Mouse (Mus musculus): ENCODE results near the gene Tnip3. TPM values are rescaled to one million over a fixed set of nuclear protein-coding genes. Genes with fewer than 3 reads are reported as not detected.

Gene Tnip3
- polyA plus RNA-seq, 1 experiment from 2014 or later = 0.08 TPM

GRCm38 (mm10) chr6:65605778-65606177, 80.7 kb downstream of the Tnip3 start:
- H3K9ac ChIP-seq (ENCODE audit: low read depth, low read length) = no peak overlapping the region
- H3K9me3 ChIP-seq (ENCODE audit: control insufficient read depth) = no peaks in the 10 kb centered on the region
- no peak for TF ChIP-seq CTCF (IDR thresholded peaks at IDR 0.05; ENCODE audit: low read depth)
- no peak overlapping the region for H3K27ac ChIP-seq (ENCODE audit: low read depth, low read length)
- no peak overlapping the region for H3K4me3 ChIP-seq (ENCODE audit: low read depth, low read length)
- no peak overlapping the region for H3K4me2 ChIP-seq (replicated peaks; ENCODE audit: low read depth)
- no peaks in the 10 kb centered on the region for H3K36me3 ChIP-seq (ENCODE audit: control insufficient read depth, insufficient read depth)
- H3K4me1 ChIP-seq (replicated peaks; ENCODE audit: control insufficient read depth, insufficient read depth, low read length) = no peaks in the 10 kb centered on the region
- ATAC-seq = no peak
- H3K27me3 ChIP-seq (replicated peaks; ENCODE audit: control insufficient read depth, insufficient read depth, low read length) = no peaks in the 10 kb centered on the region
- 77% methylated on average over 4 of the region's 4 CpGs for WGBS

- Histone ChIP-seq H3K9me3 (ENCODE audit: control insufficient read depth) (no peaks in the 10 kb centered on the region), H3K27me3 (replicated peaks; ENCODE audit: control insufficient read depth, insufficient read depth, low read length) (no peaks in the 10 kb centered on the region), H3K4me2 (replicated peaks; ENCODE audit: low read depth) (no peak overlapping the region), H3K9ac (ENCODE audit: low read depth, low read length) (no peak overlapping the region), H3K27ac (ENCODE audit: low read depth, low read length) (no peak overlapping the region), H3K4me1 (replicated peaks; ENCODE audit: control insufficient read depth, insufficient read depth, low read length) (no peaks in the 10 kb centered on the region), H3K4me3 (ENCODE audit: low read depth, low read length) (no peak overlapping the region), H3K36me3 (ENCODE audit: control insufficient read depth, insufficient read depth) (no peaks in the 10 kb centered on the region)
- no peak for TF ChIP-seq CTCF (IDR thresholded peaks at IDR 0.05; ENCODE audit: low read depth)
- ATAC-seq = no peak
Measured at GRCm38 (mm10) chr6:65606946-65607345, 81.8 kb downstream of the Tnip3 start.

GRCm38 (mm10) chr6:65611834-65612233, 86.7 kb downstream of the Tnip3 start:
- Histone ChIP-seq H3K9ac (ENCODE audit: low read depth, low read length) (no peak overlapping the region), H3K4me1 (replicated peaks; ENCODE audit: control insufficient read depth, insufficient read depth, low read length) (no peaks in the 10 kb centered on the region), H3K36me3 (ENCODE audit: control insufficient read depth, insufficient read depth) (no peaks in the 10 kb centered on the region), H3K4me2 (replicated peaks; ENCODE audit: low read depth) (no peak overlapping the region), H3K4me3 (ENCODE audit: low read depth, low read length) (no peak overlapping the region), H3K27me3 (replicated peaks; ENCODE audit: control insufficient read depth, insufficient read depth, low read length) (no peaks in the 10 kb centered on the region), H3K9me3 (ENCODE audit: control insufficient read depth) (no peaks in the 10 kb centered on the region), H3K27ac (ENCODE audit: low read depth, low read length) (no peak overlapping the region)
- no peak for ATAC-seq
- no peak for TF ChIP-seq CTCF (IDR thresholded peaks at IDR 0.05; ENCODE audit: low read depth)

- no peak for ATAC-seq
- Histone ChIP-seq H3K9ac (ENCODE audit: low read depth, low read length) (no peak overlapping the region), H3K4me2 (replicated peaks; ENCODE audit: low read depth) (no peak overlapping the region), H3K4me1 (replicated peaks; ENCODE audit: control insufficient read depth, insufficient read depth, low read length) (no peaks in the 10 kb centered on the region), H3K27ac (ENCODE audit: low read depth, low read length) (no peak overlapping the region), H3K36me3 (ENCODE audit: control insufficient read depth, insufficient read depth) (no peaks in the 10 kb centered on the region), H3K27me3 (replicated peaks; ENCODE audit: control insufficient read depth, insufficient read depth, low read length) (no peaks in the 10 kb centered on the region), H3K4me3 (ENCODE audit: low read depth, low read length) (no peak overlapping the region), H3K9me3 (ENCODE audit: control insufficient read depth) (no peaks in the 10 kb centered on the region)
- no peak for TF ChIP-seq CTCF (IDR thresholded peaks at IDR 0.05; ENCODE audit: low read depth)
Measured at GRCm38 (mm10) chr6:65613924-65614585, 88.9 kb downstream of the Tnip3 start.

GRCm38 (mm10) chr6:65615641-65616040, 90.5 kb downstream of the Tnip3 start:
- Histone ChIP-seq H3K9ac (ENCODE audit: low read depth, low read length) (no peak overlapping the region), H3K4me2 (replicated peaks; ENCODE audit: low read depth) (no peak overlapping the region), H3K27me3 (replicated peaks; ENCODE audit: control insufficient read depth, insufficient read depth, low read length) (no peaks in the 10 kb centered on the region), H3K4me1 (replicated peaks; ENCODE audit: control insufficient read depth, insufficient read depth, low read length) (no peaks in the 10 kb centered on the region), H3K9me3 (ENCODE audit: control insufficient read depth) (no peaks in the 10 kb centered on the region), H3K27ac (ENCODE audit: low read depth, low read length) (no peak overlapping the region), H3K36me3 (ENCODE audit: control insufficient read depth, insufficient read depth) (no peaks in the 10 kb centered on the region), H3K4me3 (ENCODE audit: low read depth, low read length) (no peak overlapping the region)
- 61% methylated on average over 4 of the region's 4 CpGs for WGBS
- ATAC-seq = no peak
- TF ChIP-seq CTCF (IDR thresholded peaks at IDR 0.05; ENCODE audit: low read depth) = peak; percentile 45

GRCm38 (mm10) chr6:65621260-65621659, 96.1 kb downstream of the Tnip3 start:
- H3K27me3 ChIP-seq (replicated peaks; ENCODE audit: control insufficient read depth, insufficient read depth, low read length) = no peaks in the 10 kb centered on the region
- no peak overlapping the region for H3K27ac ChIP-seq (ENCODE audit: low read depth, low read length)
- no peak overlapping the region for H3K9ac ChIP-seq (ENCODE audit: low read depth, low read length)
- no peak for TF ChIP-seq CTCF (IDR thresholded peaks at IDR 0.05; ENCODE audit: low read depth)
- 0 out of 2 replicates have a peak, but pooled peaks have one; percentile 31 for ATAC-seq
- H3K9me3 ChIP-seq (ENCODE audit: control insufficient read depth) = no peaks in the 10 kb centered on the region
- H3K4me3 ChIP-seq (ENCODE audit: low read depth, low read length) = no peak overlapping the region
- H3K4me1 ChIP-seq (replicated peaks; ENCODE audit: control insufficient read depth, insufficient read depth, low read length) = 0 out of 2 replicates have a peak, but pooled peaks cover 5% of the 10 kb centered on the region
- H3K4me2 ChIP-seq (replicated peaks; ENCODE audit: low read depth) = no peak overlapping the region
- no peaks in the 10 kb centered on the region for H3K36me3 ChIP-seq (ENCODE audit: control insufficient read depth, insufficient read depth)

All from intestine, postnatal 0 days (tissue).